Mouse (Mus musculus) bone marrow, adult 2 months (tissue): ENCODE results near the gene Ogg1. TPM values are rescaled to one million over a fixed set of nuclear protein-coding genes. Genes with fewer than 3 reads are reported as not detected.

Experiments used
- H3K27ac ChIP-seq: fragments of 200-500 bp; 2 replicates; pipeline ENCODE4 v1.5.1; 2012; ENCODE audit warnings: low read depth, mild to moderate bottlenecking, control low read depth, inconsistent platforms, low read length; ENCODE audit not compliant: control insufficient read depth, poor library complexity, insufficient read depth
- H3K4me1 ChIP-seq: fragments of 200-500 bp; 2 replicates; pipeline ENCODE4 v1.6.1; 2011; ENCODE audit warnings: low read length; ENCODE audit not compliant: control insufficient read depth, insufficient read depth
- H3K4me3 ChIP-seq: fragments of 200-500 bp; replicated peaks from 2 replicates; pipeline ENCODE3; 2011; ENCODE audit warnings: mild to moderate bottlenecking, low read depth, low read length, control low read depth; ENCODE audit not compliant: control insufficient read depth
- CTCF ChIP-seq: fragments of 200-500 bp; IDR thresholded peaks from 2 replicates; pipeline ENCODE4 v1.5.1; 2011; ENCODE audit warnings: low read length, control low read depth; ENCODE audit not compliant: control insufficient read depth, insufficient read depth
- POLR2A ChIP-seq: fragments of 200-500 bp; IDR thresholded peaks from 2 replicates; pipeline ENCODE4 v1.6.1; 2011; ENCODE audit warnings: low read depth, mild to moderate bottlenecking, control low read depth, low read length, borderline replicate concordance; ENCODE audit not compliant: control insufficient read depth
- WGBS: fragments of 180-500 bp; shearing (Covaris S2); methylation state at CpG from one replicate; pipeline ENCODE4 v1.1.7; 2018; 5-methylcytosine and 5-hydroxymethylcytosine counted together
- polyA plus RNA-seq: library from polyadenylated mRNA; stranded (reverse); fragments of >200 nt; gene quantifications from 2 replicates; pipeline ENCODE4 v1.2.4, GENCODE M21; 2011; ENCODE audit warnings: low replicate concordance; ENCODE audit not compliant: missing spikeins, insufficient read depth, insufficient read length

Ogg1 gene
- polyA plus RNA-seq, 1 experiment: 4.4 TPM

DNA sequence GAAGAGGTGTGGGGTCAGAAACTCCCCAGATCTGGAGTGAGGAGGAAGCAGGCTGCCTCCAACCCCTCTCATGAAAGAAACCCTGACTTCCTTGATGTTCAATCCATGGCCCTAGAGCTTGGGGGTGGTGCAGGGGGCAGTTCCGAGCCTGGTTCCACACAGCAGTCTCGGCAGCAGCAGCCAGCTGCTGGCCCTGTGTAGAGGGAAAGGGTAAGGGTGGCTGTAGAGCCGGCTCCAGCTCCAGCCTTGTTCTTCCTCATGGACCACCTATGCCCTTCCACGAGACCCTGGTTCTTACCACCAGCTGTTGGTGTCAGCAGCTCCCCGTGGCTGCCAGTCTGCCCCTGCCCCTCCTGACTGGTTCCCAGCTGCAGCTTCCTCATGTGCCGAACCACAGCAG lies 7.4 kb downstream of the Ogg1 start:
- TF ChIP-seq CTCF (no peak), POLR2A (no peak)
- Histone ChIP-seq H3K4me1 (peaks cover 2% of the 10 kb centered on the region; the same call in 1 of the 2 replicates), H3K4me3 (no peak overlapping the region), H3K27ac (no peak overlapping the region)
- WGBS: 54% methylated on average over 6 of the region's 6 CpGs

DNA sequence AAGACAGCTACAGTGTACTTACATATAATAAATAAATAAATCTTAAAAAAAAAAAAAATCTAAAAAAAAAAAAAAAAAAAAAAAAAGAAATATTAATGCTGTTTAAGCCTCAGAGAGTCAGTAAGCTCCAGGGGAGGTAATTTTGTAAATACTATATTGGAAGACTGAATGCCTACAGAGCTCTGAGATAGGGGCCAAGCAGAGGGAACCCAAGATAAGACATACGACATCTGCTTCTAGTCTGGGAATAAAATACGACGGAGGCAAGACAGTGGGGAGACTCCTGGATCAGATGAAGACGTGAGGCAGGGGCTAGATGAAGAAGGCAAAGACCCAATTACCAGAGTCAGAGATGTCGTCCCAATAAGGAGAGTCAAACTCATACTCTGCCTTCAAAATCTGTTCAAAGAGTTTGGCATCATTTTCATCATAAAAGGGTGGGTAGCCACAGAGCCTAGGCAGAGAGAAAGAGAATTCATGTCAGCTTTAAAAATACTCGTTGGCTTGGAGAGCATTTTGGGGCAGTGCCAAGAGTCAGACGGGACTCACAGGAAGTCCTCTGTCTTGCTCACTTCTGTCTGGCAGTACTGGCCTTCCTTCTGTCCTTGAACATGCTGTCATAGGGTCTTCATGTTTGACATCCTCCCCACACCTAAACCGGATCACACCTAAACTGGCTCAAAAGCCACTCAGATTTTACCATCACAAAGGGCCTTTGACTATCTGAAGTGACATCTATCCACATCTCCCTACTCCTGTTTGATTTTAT lies 10.3 kb downstream of the Ogg1 start:
- TF ChIP-seq POLR2A (no peak), CTCF (no peak)
- Histone ChIP-seq H3K4me3 (no peak overlapping the region), H3K4me1 (no peaks in the 10 kb centered on the region; the same call in 1 of the 2 replicates), H3K27ac (no peak overlapping the region)
- 50% methylated on average over 8 of the region's 8 CpGs for WGBS

DNA sequence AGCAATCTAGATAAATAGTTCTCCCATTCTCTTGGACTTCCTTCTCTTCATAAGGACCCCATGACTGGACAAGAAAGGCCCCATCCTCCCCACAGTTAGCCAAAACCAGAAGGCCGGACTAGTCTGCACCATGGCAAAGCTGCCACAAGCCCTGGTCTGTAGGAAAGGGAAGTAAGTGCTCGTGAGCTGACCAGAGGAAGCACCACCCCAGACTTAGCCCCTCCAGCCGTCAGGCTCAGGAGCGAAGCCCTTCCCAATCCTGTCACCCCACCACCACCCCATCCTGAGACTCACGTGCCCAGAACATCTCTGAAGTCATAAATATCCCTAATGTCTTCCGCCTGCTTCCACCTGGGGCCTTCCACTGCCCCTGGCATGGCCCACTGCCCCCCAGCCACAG lies 14.8 kb downstream of the Ogg1 start:
- Histone ChIP-seq H3K27ac (no peak overlapping the region), H3K4me1 (peaks cover 2% of the 10 kb centered on the region), H3K4me3 (peak overlapping the region; percentile 27)
- 22% methylated on average over 6 of the region's 6 CpGs for WGBS
- no peak for TF ChIP-seq CTCF
- no peak for TF ChIP-seq POLR2A

DNA sequence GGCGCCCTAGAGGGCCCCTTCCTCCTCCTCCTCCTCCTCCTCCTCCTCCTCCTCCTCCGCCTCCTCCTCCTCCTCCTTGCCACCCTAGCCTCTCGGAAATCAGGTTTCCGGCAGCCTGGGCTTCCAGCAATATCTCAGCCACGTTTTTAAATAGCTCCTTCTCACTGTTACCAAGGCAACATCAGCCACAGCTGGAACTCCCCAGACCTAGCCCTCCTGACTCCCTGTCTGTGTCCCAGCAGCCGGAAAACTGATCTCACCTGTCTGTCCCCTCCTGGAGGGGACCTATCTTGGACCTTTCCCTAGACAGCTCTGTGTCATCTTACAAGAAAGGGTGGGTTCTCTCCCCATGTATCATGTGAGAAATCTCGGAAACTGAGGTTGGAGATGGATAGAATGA lies 15.5 kb downstream of the Ogg1 start:
- TF ChIP-seq CTCF: no peak
- TF ChIP-seq POLR2A: no peak
- H3K27ac ChIP-seq: no peak overlapping the region
- no peak overlapping the region for H3K4me3 ChIP-seq
- H3K4me1 ChIP-seq: peaks cover 2% of the 10 kb centered on the region
- 38% methylated on average over 7 of the region's 7 CpGs for WGBS

DNA sequence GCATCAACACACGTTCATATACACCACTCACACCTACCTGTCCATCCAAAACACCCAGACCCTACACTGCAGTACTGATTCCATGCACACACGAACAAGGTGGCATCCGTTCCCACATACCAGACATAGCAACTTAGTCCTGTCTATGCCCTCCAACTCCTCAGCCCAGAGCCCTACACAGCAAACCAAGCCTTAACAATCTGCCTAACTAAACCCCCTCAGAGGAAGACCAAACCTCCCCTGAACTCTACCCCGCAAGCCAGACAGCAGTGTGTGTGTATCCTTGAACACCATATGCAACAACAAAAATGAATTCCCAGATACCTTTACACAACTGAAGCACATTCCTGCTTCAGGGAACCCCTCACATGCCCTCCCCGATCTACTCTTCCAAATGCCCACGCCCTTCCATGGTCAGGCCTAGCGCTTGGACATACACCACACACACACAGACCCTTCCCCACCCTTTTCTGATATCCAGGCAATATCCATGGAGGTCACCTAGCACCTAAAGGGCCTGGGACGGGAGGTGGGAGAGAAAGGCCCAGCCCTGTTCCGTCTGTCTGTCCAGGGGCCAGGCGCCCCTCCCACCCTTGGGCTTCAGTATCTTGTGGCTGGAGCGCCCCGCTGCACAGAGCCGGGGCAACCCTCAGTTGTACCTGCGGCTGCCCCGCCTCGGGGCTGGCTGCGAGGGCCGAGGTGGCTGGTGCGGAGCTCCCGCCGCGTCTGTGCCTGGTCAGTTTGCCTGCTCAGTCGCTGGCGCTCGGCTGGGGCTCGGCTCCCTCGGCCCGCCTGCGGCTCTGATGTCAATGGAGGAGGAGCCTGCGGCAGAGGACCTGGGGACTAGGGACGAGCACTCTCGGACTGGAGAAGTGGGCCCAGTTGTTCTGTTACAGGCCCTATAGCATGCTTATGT lies 16.7 kb downstream of the Ogg1 start, which contains the start of gene Camk1:
Gene Camk1, minus strand, starts transcription at position 808 of the 916 bp plus-strand sequence.
- TF ChIP-seq CTCF (no peak), POLR2A (peak; percentile 54; the same call in 1 of the 2 replicates)
- peaks cover 2% of the 10 kb centered on the region for H3K4me1 ChIP-seq
- 14% methylated on average over 32 of the region's 32 CpGs for WGBS
- H3K4me3 ChIP-seq: peak within 1 kb of the TSS; percentile 70
- peak within 1 kb of the TSS; percentile 57 for H3K27ac ChIP-seq

DNA sequence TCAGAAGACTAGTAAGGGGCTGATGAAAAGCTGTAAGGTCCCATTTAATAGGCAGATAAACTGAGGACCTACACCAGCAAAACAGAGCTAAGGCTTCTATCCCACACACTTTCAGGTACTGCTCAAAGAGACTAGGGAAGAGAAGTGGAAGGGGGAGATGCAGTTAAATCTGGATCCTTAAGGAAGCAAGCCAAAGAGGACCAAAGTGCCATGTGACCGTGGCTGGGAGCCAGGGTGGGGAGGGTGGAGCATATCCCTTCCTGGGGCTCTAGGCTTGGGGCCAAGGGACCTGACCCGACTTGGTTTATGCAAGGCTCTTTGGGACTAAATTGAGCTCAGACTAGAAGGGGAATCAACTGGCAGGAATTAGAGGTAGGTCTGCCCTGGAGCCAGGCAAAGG lies 17.5 kb downstream of the Ogg1 start:
- Histone ChIP-seq H3K27ac (no peak overlapping the region), H3K4me1 (peaks cover 2% of the 10 kb centered on the region), H3K4me3 (no peak overlapping the region)
- no peak for TF ChIP-seq POLR2A
- TF ChIP-seq CTCF: no peak
- WGBS: 25% methylated on average over 2 of the region's 2 CpGs

DNA sequence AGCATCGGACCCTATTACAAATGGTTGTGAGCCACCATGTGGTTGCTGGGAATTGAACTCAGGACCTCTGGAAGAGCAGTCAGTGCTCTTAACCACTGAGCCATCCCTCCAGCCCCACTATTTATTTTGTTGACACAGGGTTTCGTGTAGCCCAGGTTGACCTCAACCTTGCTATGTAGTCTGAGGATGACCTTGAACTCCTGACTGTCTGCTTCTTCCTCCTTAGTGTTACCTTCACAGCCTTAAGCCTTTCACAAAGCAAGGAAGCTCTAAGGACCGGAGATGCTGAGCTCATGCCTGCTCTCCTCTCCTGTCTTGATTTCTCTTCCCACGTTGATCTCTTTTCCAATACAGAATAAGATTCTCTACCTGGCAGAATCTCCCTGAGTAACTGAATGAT lies 20.1 kb downstream of the Ogg1 start:
- WGBS: 77% methylated on average over 4 of the region's 4 CpGs
- Histone ChIP-seq H3K4me3 (no peak overlapping the region), H3K4me1 (peaks cover 2% of the 10 kb centered on the region; the same call in 1 of the 2 replicates), H3K27ac (no peak overlapping the region)
- TF ChIP-seq CTCF (no peak), POLR2A (no peak)

DNA sequence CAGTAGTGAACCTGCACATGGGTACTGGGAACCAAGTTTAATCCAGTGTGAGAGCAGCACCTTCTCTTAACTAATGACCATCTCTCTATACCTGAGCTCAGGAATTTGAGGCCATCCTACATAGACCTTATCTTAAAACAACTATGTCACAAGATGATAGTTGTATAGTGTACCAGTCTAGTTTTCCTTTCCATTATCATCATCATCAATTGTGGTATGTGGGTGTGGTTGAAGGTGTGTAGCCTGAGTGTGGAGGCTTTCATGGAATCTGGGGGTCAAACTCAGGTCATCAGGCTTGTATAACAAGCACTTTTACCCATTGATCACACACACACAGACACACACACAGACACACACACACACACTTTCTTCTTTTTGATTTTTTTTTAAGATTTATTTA lies 23.8 kb downstream of the Ogg1 start:
- TF ChIP-seq POLR2A: no peak
- no peak for TF ChIP-seq CTCF
- Histone ChIP-seq H3K4me3 (no peak overlapping the region), H3K4me1 (no peaks in the 10 kb centered on the region; the same call in 1 of the 2 replicates), H3K27ac (no peak overlapping the region)
